Mouse (Mus musculus): ENCODE results near the gene Rnf31.

Gene Rnf31

DNA sequence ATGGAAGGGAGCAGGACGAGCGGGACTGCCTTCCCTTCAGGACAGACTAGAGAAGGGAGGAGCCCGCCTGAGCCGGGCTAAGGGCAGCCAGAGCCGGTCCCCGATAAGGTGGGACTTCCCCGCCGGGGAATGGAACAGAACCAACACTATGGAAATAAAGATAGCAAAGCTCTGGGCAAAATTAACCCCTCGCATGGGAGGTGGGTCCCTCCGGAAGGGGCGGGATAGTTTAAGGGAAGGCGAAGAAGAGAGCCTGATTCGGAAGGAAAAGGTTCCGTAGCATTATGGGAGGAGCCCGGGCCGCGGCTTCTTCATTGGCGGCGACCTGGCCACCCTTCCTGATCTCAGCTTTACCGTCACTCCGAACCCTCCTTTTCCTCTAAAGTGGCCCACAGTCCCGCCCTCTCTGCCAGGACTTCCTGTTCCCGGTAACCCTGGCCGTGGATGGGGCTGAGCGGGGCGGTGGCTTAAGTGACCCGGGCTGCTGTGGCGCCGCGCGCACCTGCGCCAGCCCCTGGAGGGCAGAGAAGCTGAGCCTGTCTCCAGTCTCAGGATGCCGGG, at the start of gene Rnf31:
Rnf31 (plus strand) TSS at position 378 of the 561 bp plus-strand sequence.
- in situ Hi-C loops (cut with MboI, MseI), result no loop called here

GRCm38 (mm10) chr14:55542268-55542667, 49.2 kb upstream of the Rnf31 start:
- in situ Hi-C loops (cut with MboI, MseI), result no loop called here

DNA sequence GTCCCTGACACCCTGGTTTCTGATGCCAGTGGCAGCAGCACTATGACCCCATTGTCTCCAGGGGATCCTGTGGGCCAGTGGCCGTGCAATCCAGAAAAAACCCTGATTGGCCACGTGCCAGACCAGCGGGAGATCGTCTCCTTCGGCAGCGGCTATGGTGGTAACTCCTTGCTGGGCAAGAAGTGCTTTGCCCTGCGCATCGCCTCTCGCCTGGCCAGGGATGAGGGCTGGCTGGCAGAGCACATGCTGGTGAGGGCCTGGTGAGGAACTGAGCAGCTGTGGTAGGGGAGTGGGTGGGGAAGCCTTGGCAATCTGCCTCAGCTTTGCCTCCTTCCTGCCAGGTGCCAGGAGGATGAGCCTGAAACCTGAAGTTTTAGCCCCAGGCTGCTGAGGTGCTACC, 47.2 kb upstream of the Rnf31 start:
- in situ Hi-C loops (cut with MboI, MseI), result no loop called here

DNA sequence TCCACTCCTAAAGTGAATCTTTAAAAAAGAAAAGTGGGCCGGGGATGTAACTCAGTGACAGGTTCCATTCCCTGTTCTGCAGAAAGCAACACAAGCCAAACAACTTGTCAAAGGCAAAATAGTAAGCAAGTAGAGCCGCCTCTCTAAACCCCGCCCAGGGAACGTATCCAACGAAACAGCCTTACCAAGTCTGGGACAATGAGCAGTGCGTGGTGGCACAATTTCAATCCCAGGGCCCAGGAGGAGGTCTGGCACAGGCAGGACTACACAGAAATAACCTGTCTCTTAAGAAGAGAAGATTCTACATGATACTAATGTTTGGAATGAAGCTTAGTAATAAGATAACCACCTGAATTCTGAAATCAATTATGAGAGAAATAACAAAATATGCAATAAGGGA, 41.3 kb upstream of the Rnf31 start:
- in situ Hi-C loops (cut with MboI, MseI), result no loop called here

DNA sequence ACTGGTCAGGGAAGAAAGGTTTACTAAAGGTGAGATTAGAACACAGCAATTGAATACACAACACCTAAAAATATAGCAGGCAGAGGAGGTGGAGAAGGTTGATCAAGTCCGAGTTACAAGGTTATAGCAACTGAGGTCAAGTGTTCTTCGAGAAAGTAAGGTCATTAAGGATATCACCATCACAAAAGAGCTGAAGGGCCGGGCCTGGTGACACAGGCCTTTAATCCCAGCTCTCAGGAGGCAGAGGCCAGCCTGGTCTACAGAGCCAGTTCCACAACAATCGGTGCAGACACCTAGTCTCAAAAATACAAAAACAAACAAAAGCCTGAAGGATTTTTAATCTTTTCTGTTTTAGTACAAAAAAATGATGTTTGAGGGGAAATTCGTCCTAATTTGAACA, 40.2 kb upstream of the Rnf31 start:
- in situ Hi-C loops (cut with MboI, MseI), result no loop called here

- in situ Hi-C loops (cut with MboI, MseI), result no loop called here
These were observed 39.7 kb upstream of the Rnf31 start for GRCm38 (mm10) chr14:55551794-55552193.

GRCm38 (mm10) chr14:55554635-55555034, 36.9 kb upstream of the Rnf31 start:
- in situ Hi-C loops (cut with MboI, MseI), result no loop called here

- in situ Hi-C loops (cut with MboI, MseI), result no loop called here
These were observed 35.7 kb upstream of the Rnf31 start for GRCm38 (mm10) chr14:55555788-55556187.

GRCm38 (mm10) chr14:55557003-55557402, 34.5 kb upstream of the Rnf31 start:
- in situ Hi-C loops (cut with MboI, MseI), result no loop called here

DNA sequence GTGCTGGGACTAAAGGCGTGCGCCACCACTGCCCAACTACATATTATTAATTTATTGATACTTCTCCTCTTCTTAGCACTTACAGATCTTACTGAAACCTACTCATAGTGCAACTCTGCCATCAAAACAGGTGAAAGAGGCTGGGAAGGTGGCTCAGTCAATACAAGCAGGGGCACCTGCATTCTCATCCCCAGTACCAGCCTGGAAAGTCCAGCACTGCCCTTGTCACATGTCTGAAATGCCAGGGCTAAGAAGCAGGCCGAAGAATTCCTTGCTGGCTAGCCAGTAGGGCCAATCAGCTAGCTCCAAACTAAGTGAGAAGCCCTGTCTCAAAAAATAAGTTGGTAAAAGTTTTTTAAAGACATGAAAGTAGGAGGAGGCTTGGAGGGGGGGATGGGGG, 33.9 kb upstream of the Rnf31 start:
- in situ Hi-C loops (cut with MboI, MseI), result no loop called here

DNA sequence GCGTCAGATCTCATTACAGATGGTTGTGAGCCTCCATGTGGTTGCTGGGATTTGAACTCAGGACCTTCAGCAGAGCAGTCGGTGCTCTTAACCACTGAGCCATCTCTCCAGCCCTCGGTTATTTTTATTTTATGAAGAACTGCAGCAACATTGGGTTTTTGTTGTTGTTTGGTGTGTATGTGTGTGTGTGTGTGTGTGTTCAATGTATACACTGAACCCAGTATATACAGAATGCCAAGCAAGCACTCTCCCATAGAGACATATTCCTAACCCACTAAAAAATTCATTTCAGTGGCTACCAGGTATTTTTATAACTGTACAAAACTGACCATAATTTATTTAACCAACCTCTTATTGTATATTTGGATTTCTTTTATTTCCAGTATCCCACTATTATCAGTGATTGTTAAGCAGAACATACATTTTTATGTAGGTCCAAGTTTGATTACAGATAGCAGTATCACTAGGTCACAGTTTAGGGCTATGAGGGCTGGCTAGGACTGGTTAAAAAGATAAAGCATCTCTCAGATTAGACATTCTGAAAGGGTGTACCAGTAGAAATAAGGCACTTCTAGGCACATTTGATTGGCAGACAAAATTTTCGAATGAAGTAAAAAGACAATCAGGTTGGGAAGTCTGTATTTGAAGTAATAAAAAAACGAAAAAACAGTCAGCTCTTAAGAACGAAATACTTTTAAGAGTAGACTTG, 32.6 kb upstream of the Rnf31 start:
- in situ Hi-C loops (cut with MboI, MseI), result no loop called here

DNA sequence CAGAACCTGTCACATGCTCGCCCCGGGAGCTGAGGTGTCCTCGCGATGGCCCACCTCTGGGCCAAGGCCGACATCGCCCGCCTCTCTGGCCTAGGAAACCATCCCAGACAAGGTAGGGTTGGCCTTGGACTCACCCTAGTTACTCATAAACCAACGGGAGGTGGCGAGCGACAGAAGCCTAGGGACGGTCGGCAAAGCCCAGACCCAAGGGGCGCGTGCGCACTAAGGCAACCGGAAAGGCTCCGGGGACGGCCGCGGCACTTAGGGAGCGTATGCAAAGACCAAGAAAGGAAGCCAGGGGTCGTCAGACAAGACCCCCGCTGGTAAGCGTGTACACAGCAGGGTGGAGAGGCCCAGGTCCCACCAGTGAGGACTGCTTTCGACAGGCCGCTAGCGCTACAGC, 31.7 kb upstream of the Rnf31 start, which contains the start of gene Dcaf11:
Dcaf11 (plus strand) TSS at position 208 of the 403 bp plus-strand sequence.
- in situ Hi-C loops (cut with MboI, MseI), result no loop called here

- in situ Hi-C loops (cut with MboI, MseI), result no loop called here
These were observed 31.1 kb upstream of the Rnf31 start, which contains the start of gene A730061H03Rik for GRCm38 (mm10) chr14:55560202-55561073. A730061H03Rik (minus strand) TSS chr14:55560406.

DNA sequence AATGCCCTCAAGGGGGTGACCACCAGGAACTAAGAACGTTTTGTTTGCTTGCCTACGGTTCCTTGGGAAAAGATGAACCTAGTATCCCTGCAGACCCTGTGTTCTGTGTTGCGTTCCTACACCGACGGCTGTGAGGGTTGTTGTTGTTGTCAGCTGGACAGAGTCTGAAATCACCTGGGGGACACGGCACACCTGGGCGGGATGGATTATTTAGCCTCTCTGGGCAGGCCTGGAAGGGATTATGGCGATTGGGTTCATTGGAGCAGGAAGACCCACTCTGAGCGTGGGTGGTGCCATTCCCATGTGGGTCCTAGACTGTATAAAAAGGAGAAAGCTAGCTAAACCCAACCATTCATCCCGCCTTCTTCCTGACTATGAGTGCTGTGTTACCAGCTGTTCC, 29.6 kb upstream of the Rnf31 start:
- in situ Hi-C loops (cut with MboI, MseI), result no loop called here

GRCm38 (mm10) chr14:55563249-55563648, 28.3 kb upstream of the Rnf31 start:
- in situ Hi-C loops (cut with MboI, MseI), result no loop called here

GRCm38 (mm10) chr14:55565748-55566147, 25.8 kb upstream of the Rnf31 start:
- in situ Hi-C loops (cut with MboI, MseI), result no loop called here

- in situ Hi-C loops (cut with MboI, MseI), result no loop called here
These were observed 24.0 kb upstream of the Rnf31 start for GRCm38 (mm10) chr14:55567496-55567895.

DNA sequence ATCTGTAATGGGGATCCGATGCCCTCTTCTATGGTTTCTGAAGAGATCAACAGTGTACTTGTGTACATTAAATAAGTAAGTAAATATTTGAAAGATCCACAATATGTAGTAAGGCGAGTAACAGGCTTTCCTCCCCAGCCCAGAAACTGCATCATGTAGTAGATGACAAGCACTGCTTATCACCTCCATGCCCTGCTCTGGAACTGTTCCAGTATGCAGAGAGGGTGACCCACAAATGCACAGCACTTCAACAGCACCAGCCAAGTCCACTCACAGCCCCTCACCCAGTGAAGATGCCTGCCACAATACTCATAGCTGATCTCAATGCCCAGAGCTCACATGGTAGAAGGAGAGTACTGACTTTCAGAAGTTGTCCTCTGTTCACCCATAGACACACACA, 20.9 kb upstream of the Rnf31 start:
- in situ Hi-C loops (cut with MboI, MseI), result loop anchor here (5.0 kb wide), 1 partner anchor 68 kb away; no protein-coding TSS in a partner anchor

- in situ Hi-C loops (cut with MboI, MseI), result loop anchor here (5.0 kb wide), 1 partner anchor 69 kb away; no protein-coding TSS in a partner anchor
These were observed 19.7 kb upstream of the Rnf31 start for GRCm38 (mm10) chr14:55571760-55572159.

DNA sequence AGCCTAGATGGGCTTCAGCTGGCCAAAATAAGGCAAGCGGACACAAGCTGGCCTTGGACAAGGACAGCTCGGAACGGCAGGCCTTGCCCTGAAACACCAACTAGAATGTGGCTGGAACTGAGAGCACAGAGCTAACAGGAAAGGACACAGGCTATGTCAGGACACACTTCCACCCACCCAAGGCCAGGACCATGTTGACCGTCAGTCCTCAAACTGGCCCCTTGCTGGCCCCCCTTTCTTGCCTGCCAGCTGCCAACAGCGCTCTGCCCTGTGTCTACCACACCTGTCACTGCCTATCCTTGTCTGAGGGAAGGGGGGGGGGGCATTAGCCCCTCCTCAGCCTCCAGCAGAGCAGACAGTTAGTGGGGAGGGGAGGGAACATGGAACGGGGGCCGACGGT, 16.2 kb upstream of the Rnf31 start, which contains the start of gene Fitm1:
Fitm1 (plus strand) TSS at position 316 of the 400 bp plus-strand sequence.
- in situ Hi-C loops (cut with MboI, MseI), result no loop called here

DNA sequence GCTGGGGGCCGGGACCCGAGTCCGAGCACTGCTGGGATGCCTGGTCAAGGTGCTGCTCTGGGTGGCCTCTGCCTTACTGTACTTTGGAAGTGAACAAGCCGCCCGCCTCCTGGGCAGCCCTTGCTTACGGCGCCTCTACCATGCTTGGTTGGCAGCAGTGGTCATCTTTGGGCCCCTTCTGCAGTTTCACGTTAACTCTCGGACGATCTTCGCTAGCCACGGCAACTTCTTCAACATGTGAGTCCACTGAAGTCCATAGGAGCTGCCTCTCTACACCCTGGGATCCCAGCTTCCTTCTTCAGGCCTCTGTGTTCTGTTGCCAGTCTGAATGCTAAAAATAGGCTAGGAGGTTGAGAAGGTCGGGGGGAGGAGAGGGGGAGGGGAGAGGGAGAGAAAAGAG, 15.8 kb upstream of the Rnf31 start:
- in situ Hi-C loops (cut with MboI, MseI), result no loop called here

DNA sequence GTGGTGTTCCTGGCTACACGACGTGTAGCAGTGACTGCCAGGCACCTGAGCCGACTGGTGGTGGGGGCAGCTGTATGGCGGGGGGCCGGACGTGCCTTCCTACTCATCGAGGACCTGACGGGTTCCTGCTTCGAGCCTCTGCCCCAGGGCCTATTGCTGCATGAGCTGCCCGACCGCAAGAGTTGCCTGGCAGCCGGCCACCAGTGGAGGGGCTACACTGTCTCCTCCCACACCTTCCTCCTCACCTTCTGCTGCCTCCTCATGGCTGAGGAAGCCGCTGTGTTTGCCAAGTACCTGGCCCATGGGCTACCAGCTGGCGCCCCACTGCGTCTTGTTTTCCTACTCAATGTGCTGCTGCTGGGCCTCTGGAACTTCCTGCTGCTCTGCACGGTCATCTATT, 15.1 kb upstream of the Rnf31 start:
- in situ Hi-C loops (cut with MboI, MseI), result no loop called here

All from T-helper 1 cell (primary cell).